Mouse (Mus musculus) erythroblast, embryonic 14.5 days (primary cell): Measurements from ENCODE around the gene Igf2bp3. TPM values are rescaled to one million over a fixed set of nuclear protein-coding genes. Genes with fewer than 3 reads are reported as not detected.

Experiments used
- H3K27me3 ChIP-seq: 2 replicates; pipeline ENCODE4 v1.6.1; 2012; ENCODE audit warnings: inconsistent platforms; ENCODE audit not compliant: control insufficient read depth
- H3K36me3 ChIP-seq: 2 replicates; pipeline ENCODE4 v1.6.1; 2012; ENCODE audit warnings: mild to moderate bottlenecking, inconsistent platforms; ENCODE audit not compliant: control insufficient read depth
- H3K4me1 ChIP-seq: 2 replicates; pipeline ENCODE4 v1.6.1; 2012; ENCODE audit warnings: inconsistent platforms; ENCODE audit not compliant: control insufficient read depth
- H3K4me3 ChIP-seq: replicated peaks from 2 replicates; pipeline ENCODE3; 2012; ENCODE audit warnings: moderate library complexity, mild to moderate bottlenecking, inconsistent platforms
- H3K9me3 ChIP-seq: 2 replicates; pipeline ENCODE4 v1.6.1; 2012; ENCODE audit warnings: low read length, inconsistent platforms, mixed read lengths; ENCODE audit not compliant: control insufficient read depth
- GATA1 ChIP-seq: IDR thresholded peaks from 2 replicates; pipeline ENCODE4 v1.6.1; 2012; ENCODE audit warnings: low read length, inconsistent platforms, mixed read lengths
- TAL1 ChIP-seq: IDR thresholded peaks from 3 replicates; pipeline ENCODE4 v1.6.1; 2012; ENCODE audit warnings: low read length, inconsistent platforms, mixed read lengths
- polyA plus RNA-seq: library from polyadenylated mRNA; stranded (reverse); fragments of >175 nt; gene quantifications from 2 replicates; pipeline ENCODE4 v1.2.3, GENCODE M21; 2012

Igf2bp3 gene
- polyA plus RNA-seq, 1 experiment: 0.58 TPM

DNA sequence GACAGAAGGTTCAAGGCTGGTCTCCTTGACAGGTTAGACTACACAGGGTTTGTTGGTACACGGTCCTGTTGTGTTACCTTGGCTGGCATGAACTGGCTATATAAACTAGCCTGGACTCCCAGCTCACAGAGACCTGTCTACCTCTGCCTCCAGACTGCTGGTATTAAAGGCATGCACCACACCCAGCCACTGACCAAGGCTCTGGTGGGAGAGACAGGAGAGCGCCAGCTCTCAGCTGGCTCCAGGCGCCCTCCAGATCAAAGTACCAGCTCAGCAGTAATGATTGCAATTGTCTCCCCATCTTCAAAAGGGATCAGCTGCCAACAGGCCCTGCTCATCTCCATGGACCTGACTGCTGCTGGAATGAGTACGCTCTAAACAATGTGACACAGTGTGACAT, 63.3 kb downstream of the Igf2bp3 start:
- no peak overlapping the region for H3K4me3 ChIP-seq
- H3K9me3 ChIP-seq: no peaks in the 10 kb centered on the region
- no peak for TF ChIP-seq TAL1
- TF ChIP-seq GATA1: no peak
- H3K27me3 ChIP-seq: no peaks in the 10 kb centered on the region
- no peaks in the 10 kb centered on the region; the same call in none of the 2 replicates for H3K4me1 ChIP-seq
- H3K36me3 ChIP-seq: no peaks in the 10 kb centered on the region; the same call in 1 of the 2 replicates

DNA sequence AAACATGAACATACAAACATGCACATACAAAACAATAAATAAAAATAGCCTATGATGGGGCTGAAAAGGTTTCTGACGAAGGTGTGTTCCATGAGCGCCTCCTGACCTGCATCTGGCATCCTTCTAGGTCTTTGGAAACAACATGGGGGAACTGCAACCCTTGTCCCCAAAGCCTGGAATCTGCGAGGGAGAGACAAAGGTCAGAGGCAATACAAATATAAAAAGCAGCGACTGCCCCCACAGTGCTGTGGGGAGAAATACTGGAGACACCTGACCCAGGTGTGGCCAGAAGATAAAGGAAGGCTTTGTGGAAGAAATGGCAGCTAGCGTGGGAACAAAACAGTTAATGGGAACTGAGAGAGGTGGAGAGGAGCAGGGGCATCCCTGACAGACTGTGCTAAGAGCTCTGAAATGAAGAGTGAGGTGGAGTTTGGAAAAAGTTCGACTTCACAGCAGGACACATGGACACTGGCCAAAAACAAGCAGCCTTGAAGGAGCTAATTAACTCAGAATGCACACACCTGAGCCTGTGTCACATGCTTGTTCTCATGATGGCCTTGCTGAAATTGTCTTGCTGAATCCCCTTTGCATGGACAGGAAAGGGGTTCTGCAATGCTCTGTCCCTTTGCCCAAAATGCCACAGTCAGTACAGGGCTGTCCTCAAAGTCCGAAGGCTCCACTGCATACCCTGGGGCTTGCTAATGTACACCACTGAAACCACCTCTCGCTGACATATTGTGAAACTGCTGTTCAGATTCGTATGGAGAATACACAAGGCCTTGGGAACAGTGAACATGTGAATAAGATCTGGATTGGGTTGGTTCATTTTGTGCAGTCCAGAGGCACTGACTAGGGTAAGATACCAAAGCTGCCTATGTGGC, 64.2 kb downstream of the Igf2bp3 start:
- Histone ChIP-seq H3K36me3 (no peaks in the 10 kb centered on the region), H3K9me3 (no peaks in the 10 kb centered on the region), H3K27me3 (no peaks in the 10 kb centered on the region), H3K4me3 (no peak overlapping the region), H3K4me1 (no peaks in the 10 kb centered on the region; the same call in none of the 2 replicates)
- no peak for TF ChIP-seq TAL1
- no peak for TF ChIP-seq GATA1

DNA sequence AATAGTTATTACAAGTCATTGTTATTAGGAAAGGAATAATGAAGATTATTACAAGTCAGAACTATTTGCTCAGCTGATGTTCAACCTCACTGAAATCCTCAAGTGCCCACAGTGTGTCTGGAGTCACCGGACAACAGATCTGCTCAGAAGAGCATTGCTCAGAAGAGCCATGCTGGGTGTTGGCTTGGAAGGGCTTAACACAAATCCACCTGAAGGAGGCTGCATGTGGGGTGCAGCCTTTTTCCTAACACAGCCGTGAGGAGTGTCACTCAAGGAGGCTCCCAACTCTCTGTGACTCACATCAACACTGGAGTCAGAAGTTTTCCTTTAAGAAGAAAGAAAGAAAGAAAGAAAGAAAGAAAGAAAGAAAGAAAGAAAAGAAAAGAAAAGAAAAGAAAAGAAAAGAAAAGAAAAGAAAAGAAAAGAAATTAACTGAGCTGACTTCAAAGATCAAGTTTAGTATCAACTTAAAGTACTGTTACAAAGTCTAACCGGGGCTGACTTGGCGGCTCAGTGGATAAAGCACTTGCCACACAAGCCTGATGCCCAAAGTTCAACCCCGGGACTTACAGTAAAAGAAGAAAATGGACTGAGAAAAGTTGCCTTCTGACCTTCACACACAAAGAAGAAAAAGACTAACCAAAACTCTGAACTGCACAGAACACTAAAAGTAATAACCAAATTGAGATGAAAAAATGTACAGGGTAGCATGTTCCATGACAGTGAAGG, 65.4 kb downstream of the Igf2bp3 start:
- Histone ChIP-seq H3K36me3 (no peaks in the 10 kb centered on the region), H3K27me3 (no peaks in the 10 kb centered on the region), H3K9me3 (no peaks in the 10 kb centered on the region), H3K4me1 (no peaks in the 10 kb centered on the region; the same call in none of the 2 replicates), H3K4me3 (no peak overlapping the region)
- no peak for TF ChIP-seq GATA1
- no peak for TF ChIP-seq TAL1

DNA sequence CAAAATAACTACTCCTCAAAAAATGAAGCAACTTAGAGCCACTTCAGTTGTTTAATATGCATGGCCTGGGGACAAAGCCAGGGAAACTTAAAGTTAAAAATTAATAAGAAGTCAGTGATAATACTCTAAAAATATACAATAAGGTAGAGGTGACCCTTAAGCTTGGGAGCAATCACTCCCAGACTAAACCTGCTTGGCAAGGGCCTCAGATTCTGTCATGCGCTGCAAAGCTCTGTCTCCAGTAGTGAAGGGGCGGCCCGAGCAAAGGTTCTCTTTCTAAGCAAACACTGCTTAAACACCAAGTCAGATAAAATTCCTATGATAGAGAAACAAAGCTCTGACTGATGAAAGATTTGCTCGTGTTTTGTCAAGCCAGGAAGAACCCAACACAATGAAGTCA, 66.0 kb downstream of the Igf2bp3 start:
- TF ChIP-seq GATA1: no peak
- no peak for TF ChIP-seq TAL1
- no peaks in the 10 kb centered on the region; the same call in none of the 2 replicates for H3K4me1 ChIP-seq
- no peak overlapping the region for H3K4me3 ChIP-seq
- H3K36me3 ChIP-seq: no peaks in the 10 kb centered on the region
- H3K9me3 ChIP-seq: no peaks in the 10 kb centered on the region
- H3K27me3 ChIP-seq: no peaks in the 10 kb centered on the region

DNA sequence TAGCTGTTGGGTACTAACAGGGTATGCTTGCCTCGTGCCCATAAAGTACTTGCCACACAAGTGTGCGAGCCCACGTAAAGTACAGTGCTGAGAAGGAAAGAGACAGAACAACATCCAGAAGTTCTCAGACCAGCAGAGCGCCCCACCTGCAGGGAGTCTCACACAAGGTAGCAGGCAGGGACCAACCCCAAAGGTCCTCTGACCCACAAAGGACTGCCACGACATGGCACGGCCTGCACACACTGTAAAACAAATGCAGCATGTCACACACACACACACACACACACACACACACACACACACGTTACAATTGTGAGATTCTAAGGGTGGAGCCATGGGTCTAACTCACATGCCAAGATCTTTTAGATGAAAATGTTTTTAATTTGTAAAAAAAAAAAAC, 66.4 kb downstream of the Igf2bp3 start:
- H3K27me3 ChIP-seq: no peaks in the 10 kb centered on the region
- TF ChIP-seq TAL1 (no peak), GATA1 (no peak)
- no peaks in the 10 kb centered on the region for H3K36me3 ChIP-seq
- H3K9me3 ChIP-seq: no peaks in the 10 kb centered on the region
- no peak overlapping the region for H3K4me3 ChIP-seq
- H3K4me1 ChIP-seq: no peaks in the 10 kb centered on the region; the same call in none of the 2 replicates

DNA sequence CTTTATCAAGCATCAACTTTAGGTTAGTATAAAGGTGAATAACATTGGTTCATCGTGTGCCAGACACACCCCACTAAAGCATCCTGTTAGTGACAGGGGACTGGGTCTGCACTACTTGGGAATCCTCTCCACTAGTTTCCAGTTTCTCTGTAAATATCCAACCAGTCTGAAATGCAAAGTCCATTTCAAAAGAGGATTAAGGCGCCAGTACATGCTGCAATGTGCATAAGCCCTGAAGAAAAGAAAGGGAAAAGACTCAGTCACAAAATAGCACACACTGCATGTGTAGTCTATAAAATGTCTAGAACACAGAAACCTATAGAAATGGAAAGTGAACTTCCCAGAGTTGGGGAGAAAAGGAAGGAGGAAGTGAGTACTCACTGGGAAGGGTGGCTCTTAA, 68.3 kb downstream of the Igf2bp3 start:
- TF ChIP-seq TAL1 (no peak), GATA1 (no peak)
- Histone ChIP-seq H3K27me3 (no peaks in the 10 kb centered on the region), H3K9me3 (no peaks in the 10 kb centered on the region), H3K36me3 (no peaks in the 10 kb centered on the region), H3K4me3 (no peak overlapping the region), H3K4me1 (no peaks in the 10 kb centered on the region; the same call in none of the 2 replicates)

DNA sequence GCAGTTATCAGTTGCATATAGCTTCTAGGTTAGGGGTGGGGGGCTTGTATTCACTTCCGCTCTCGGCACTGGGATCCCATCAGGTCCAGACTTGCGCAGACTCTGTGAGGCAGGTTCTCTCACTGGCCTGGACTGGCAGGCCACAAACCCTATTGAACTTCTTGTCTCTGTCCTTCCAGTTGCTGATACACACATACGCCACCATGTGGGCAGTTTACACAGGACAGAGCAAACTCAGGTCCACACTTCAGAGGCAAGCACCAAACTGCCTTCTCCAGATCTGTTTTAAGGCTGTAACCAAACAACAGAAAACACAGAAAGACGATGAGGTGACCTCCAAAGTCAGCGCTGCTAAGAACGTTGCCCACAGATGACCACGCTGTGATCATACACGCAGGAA, 72.3 kb downstream of the Igf2bp3 start:
- Histone ChIP-seq H3K36me3 (peaks cover 4% of the 10 kb centered on the region), H3K9me3 (no peaks in the 10 kb centered on the region), H3K27me3 (no peaks in the 10 kb centered on the region), H3K4me3 (no peak overlapping the region), H3K4me1 (peaks cover 26% of the 10 kb centered on the region)
- no peak for TF ChIP-seq GATA1

DNA sequence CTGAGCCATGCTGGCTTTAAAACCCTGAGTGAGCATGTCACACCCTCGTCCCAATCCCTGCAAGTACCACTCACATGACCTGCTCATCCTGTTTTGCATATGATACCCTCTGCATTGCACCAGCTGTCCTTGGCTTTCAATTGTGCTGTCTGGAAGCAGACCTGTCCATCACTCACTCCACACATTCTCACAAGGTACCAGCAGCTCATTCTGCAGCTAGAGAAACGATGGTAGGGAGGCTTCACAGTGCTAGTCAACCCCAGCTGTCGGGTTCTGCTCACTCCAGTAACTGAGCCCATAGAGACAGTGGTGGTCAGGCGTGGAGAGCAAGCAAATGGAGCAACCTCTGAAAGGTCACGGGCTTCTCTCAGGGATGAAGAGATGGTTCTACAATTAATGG, 73.6 kb downstream of the Igf2bp3 start:
- H3K9me3 ChIP-seq: no peaks in the 10 kb centered on the region
- peaks cover 4% of the 10 kb centered on the region for H3K36me3 ChIP-seq
- no peak for TF ChIP-seq TAL1
- no peak for TF ChIP-seq GATA1
- H3K4me1 ChIP-seq: peaks cover 35% of the 10 kb centered on the region
- no peak overlapping the region for H3K4me3 ChIP-seq
- no peaks in the 10 kb centered on the region for H3K27me3 ChIP-seq
